8 mouse cellular contexts compared by ENCODE assay signal in the genomic region with DNA sequence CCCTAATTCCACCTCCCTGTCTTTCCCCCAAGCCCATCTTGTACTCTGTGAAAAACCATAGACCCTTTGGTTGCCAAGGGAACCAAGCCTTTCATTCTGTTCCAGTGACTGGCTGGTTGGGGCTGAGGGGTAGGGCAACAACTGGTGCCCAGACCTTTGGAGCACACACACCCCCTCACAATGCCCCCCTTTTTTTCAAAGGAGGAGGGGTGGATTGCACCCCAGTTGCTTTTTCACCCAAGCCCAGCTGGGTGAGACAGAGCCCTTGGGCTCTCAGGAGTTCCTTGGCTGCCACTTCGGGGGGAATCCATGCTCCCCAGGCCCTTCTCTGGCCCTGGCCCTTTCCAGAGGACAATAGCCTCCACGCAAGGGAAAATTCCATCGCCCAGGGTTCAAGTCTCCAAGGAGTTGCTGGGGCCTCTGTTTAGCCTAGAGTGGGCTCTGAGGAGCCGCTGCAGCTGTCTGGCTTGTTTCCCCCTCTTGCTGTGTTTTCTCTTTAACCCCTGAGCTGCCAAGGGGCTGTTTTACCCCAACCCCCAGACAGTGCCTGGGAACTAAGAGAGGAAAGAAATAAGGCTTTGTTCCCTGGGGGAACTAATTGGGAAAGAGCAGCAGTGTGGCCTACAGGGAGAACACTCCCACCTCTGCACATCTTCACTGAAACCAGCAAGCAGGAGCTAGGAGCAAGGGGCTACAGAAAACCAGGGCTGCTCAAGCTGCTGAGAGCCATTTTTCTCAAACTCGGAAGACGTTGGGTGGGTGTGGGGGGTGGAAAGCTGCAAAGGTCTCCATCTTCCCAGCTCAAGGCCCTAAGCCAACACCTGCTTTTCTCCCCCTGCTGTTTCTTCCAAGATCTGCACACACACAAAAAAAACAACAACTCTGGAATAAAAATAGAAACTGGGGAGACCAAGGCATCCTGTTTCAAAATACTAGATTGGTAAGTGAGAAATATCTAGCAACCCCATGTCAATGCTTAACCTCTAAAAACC. TPM values are rescaled to one million over a fixed set of nuclear protein-coding genes. Genes with fewer than 3 reads are reported as not detected.
A peak's percentile ranks its signal among the peaks of the same experiment; 100 is the strongest.
DNase-seq lines count a peak whose midpoint lies in the region; ATAC-seq and TF ChIP-seq lines count a peak whose summit lies in the region.

No protein-coding gene starts in this region.

- H3K4me1 ChIP-seq in hindbrain, postnatal 0 days (ENCODE audit: insufficient read depth, low read length) = peaks cover 31% of the 10 kb centered on the region
- H3K4me1 ChIP-seq in limb, embryonic 14.5 days (ENCODE audit: control insufficient read depth, insufficient read depth, low read length) = peaks cover 40% of the 10 kb centered on the region

- H3K4me2 ChIP-seq in hindbrain, postnatal 0 days (ENCODE audit: low read depth, low read length) = peak overlapping the region; percentile 7; the same call in 1 of the 2 replicates
- peak overlapping the region; percentile 4; the same call in 1 of the 2 replicates for H3K4me2 ChIP-seq in limb, embryonic 14.5 days (replicated peaks; ENCODE audit: low read depth, low read length, severe bottlenecking)

- peak; percentile 41; the same call in 1 of the 2 replicates for TF ChIP-seq CTCF in hindbrain, postnatal 0 days (IDR thresholded peaks at IDR 0.05; ENCODE audit: low read depth)

- DNase-seq in heart, adult 11 months = peak; percentile 97
- DNase-seq in heart, postnatal 25 days (ENCODE audit: low spot score) = no peak
- DNase-seq in cerebellum, adult 9-11 months = peak; percentile 55
- DNase-seq in frontal cortex, adult 2 months (ENCODE audit: extremely low spot score in 1 of 2, low spot score in 1 of 2) = peak; percentile 18 to 59
- DNase-seq in hindbrain, postnatal 0 days (ENCODE audit: low spot score) = peak; percentile 91
- peak; percentile 65 for DNase-seq in limb, embryonic 14.5 days (ENCODE audit: low spot score)
- DNase-seq in right cerebral cortex, postnatal 25 days = peak; percentile 41
- no peak for DNase-seq in spleen, adult 18-20 months

- TF ChIP-seq POLR2A in limb, embryonic 14.5 days (IDR thresholded peaks at IDR 0.05; ENCODE audit: borderline replicate concordance, extremely low read depth, insufficient read depth, insufficient read length) = no peak

- no peaks in the 10 kb centered on the region for H3K27me3 ChIP-seq in hindbrain, postnatal 0 days (ENCODE audit: insufficient read depth, low read length)
- no peaks in the 10 kb centered on the region for H3K27me3 ChIP-seq in limb, embryonic 14.5 days (ENCODE audit: control insufficient read depth, insufficient read depth, low read length)

- no peaks in the 10 kb centered on the region for H3K36me3 ChIP-seq in hindbrain, postnatal 0 days (ENCODE audit: insufficient read depth, low read length)
- H3K36me3 ChIP-seq in limb, embryonic 14.5 days (ENCODE audit: control insufficient read depth, insufficient read depth, low read length) = no peaks in the 10 kb centered on the region

- H3K4me3 ChIP-seq in hindbrain, postnatal 0 days (ENCODE audit: low read length) = no peak overlapping the region
- no peak overlapping the region for H3K4me3 ChIP-seq in limb, embryonic 14.5 days (replicated peaks; ENCODE audit: low read length)

- intact Hi-C loops in heart, postnatal 25 days (cut with DNase I) = loop anchor here (5.0 kb wide), 1 partner anchor 45 kb away; no protein-coding TSS in a partner anchor

- peak; percentile 93 for ATAC-seq in hindbrain, postnatal 0 days
- ATAC-seq in limb, embryonic 14.5 days (ENCODE audit: low FRiP score, low read depth) = peak; percentile 74

- 6% methylated on average over 6 of the region's 6 CpGs for WGBS in hindbrain, postnatal 0 days
- WGBS in limb, embryonic 14.5 days = 7% methylated on average over 6 of the region's 6 CpGs

- H3K9me3 ChIP-seq in hindbrain, postnatal 0 days (ENCODE audit: low read length) = no peaks in the 10 kb centered on the region
- no peaks in the 10 kb centered on the region for H3K9me3 ChIP-seq in limb, embryonic 14.5 days (ENCODE audit: control insufficient read depth, low read length)

- peak overlapping the region; percentile 86 for H3K27ac ChIP-seq in hindbrain, postnatal 0 days
- H3K27ac ChIP-seq in limb, embryonic 14.5 days (replicated peaks; ENCODE audit: low read depth, low read length) = peak overlapping the region; percentile 83

- H3K9ac ChIP-seq in hindbrain, postnatal 0 days (replicated peaks; ENCODE audit: low read length) = 0 out of 2 replicates have a peak overlapping the region, but pooled peaks have one; percentile 21
- peak overlapping the region; percentile 14; the same call in 1 of the 2 replicates for H3K9ac ChIP-seq in limb, embryonic 14.5 days (ENCODE audit: low read depth, low read length, severe bottlenecking)

RNA-seq across cellular contexts. Expression of a gene that starts 50.1 kb away (rescaled TPM):
- total RNA-seq in heart, postnatal 25 days (2021) = 100 to 1,000 TPM in 1 of 2 experiments, 10 to 100 TPM in 1; 96.9 to 110 TPM
- polyA plus RNA-seq in frontal cortex, adult 2 months (2012; rRNA removed) = 22.0 and 24.3 TPM in 2 replicates
- 61.8 and 69.5 TPM in 2 replicates for total RNA-seq in hindbrain, postnatal 0 days (2014; rRNA removed)
- 64.6 and 65.9 TPM in 2 replicates for polyA plus RNA-seq in hindbrain, postnatal 0 days (2015; fragmentation: Nextera tagmentation; extraction: Ambion mirVana)
- 245 and 413 TPM in 2 replicates for polyA plus RNA-seq in limb, embryonic 14.5 days (2012; rRNA removed)
- polyA plus RNA-seq in limb, embryonic 14.5 days (2014; fragmentation: Nextera tagmentation; extraction: Ambion mirVana) = 195 and 209 TPM in 2 replicates

Comparison
In these comparisons a context has a peak if more than half of its experiments do, and no peak if none do; other contexts are left out.
1. DNase-seq: peak in heart, adult 11 months (single experiment), cerebellum, adult 9-11 months (single experiment), frontal cortex, adult 2 months (2 of 2), hindbrain, postnatal 0 days (single experiment), limb, embryonic 14.5 days (single experiment) and right cerebral cortex, postnatal 25 days (single experiment); none in heart, postnatal 25 days (single experiment) and spleen, adult 18-20 months (0 of 2).